Mouse (Mus musculus) urinary bladder, postnatal 14 days (tissue): ENCODE results near the gene Tfap2c.

Experiments
- DNase-seq: peaks from one replicate; pipeline ENCODE4 v3.0.0; 2021; ENCODE audit warnings: low spot score

Tfap2c gene

GRCm38 (mm10) chr2:172549371-172550155 lies at the start of gene Tfap2c:
Gene Tfap2c (plus strand): TSS chr2:172549593.
- peak; percentile 69 for DNase-seq

DNA sequence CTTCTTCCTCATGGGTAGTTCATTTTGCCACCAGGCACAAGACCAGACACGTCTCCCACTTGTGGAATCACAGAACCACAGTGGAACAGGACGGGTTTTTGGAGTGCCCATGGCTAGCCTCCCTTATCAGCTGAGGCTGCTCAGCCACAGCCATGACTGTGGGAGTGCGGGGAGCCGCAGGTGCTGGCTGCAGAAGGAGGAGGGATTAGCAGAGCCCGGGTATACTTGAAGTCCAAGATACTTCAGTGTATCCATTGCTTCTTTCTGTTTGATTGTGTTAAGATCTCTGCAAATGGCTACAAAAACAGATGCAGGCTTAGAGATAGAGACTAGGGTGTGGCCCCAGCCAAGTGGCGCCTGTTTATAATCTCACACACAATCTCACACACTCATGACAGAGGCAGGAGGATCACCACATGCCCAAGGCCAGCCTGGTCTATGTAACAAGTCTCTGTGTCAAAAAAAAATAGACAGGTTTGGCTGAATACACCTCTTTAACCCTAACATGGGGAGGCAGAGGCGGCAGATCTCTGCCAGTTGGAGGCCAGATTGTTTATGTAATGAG lies 48.6 kb upstream of the Tfap2c start:
- DNase-seq = no peak

DNA sequence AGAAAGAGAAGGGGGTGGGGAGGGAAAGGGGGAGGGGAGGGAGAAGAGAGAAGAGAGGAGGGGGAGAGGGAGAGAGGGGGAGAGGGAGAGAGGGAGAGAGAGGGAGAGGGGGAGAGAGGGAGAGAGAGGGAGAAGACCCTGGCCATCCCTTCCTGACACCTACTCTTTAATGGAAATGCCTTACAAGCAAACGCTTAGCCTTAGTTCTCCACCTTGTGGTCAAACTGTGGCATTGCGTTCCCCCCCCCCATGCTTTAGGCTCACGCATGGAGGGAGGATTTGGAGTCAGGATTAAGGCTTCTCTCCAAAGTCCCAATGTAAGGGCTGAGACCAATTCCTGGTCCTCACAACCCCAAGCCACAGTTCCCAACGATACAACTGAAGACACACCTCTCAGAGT lies 48.1 kb upstream of the Tfap2c start:
- DNase-seq = no peak

GRCm38 (mm10) chr2:172502168-172502567 lies 47.2 kb upstream of the Tfap2c start:
- no peak for DNase-seq

DNA sequence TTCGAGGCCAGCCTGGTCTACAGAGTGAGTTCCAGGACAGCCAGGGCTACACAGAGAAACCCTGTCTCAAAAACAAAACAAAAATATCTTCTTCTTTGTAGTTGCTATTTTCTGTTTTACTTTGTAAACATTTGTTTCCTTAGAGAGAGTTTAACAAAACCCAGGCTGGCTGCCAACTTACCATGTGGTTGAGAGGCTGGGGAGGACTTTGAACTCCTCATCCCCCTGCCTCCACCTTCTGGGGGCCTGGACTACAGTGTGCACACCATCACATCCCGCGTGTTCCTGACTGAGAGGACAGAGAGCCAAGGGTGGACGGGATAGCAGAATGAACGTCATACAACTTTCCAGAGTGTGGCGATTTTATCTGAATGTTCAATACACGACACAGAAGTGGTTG lies 43.3 kb upstream of the Tfap2c start:
- DNase-seq = no peak

GRCm38 (mm10) chr2:172510056-172510712 lies 39.2 kb upstream of the Tfap2c start:
- no peak for DNase-seq

GRCm38 (mm10) chr2:172510899-172511298 lies 38.5 kb upstream of the Tfap2c start:
- no peak for DNase-seq

- no peak for DNase-seq
These were observed 32.9 kb upstream of the Tfap2c start for GRCm38 (mm10) chr2:172516407-172516992.

GRCm38 (mm10) chr2:172520616-172521371 lies 28.6 kb upstream of the Tfap2c start:
- DNase-seq = no peak

DNA sequence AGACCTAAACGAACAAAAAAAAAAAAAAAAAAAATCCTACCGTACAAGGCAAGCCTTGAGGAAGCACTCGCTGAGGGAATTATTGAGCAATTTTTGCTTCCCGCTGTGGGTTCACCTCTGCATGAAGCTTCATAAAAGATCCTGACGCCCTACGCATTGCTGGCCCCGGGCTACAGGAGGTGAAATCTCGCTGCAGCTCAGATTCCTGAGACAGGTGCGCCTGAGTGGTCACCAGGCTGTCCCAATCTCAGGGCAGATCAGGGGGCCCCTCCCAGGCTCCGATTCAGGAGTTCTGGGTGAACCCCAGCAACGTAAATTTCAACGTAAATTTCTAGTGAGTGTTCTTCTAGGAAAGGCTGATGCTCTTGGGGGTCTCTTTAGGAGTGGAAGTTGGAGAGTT lies 26.9 kb upstream of the Tfap2c start:
- DNase-seq = no peak

DNA sequence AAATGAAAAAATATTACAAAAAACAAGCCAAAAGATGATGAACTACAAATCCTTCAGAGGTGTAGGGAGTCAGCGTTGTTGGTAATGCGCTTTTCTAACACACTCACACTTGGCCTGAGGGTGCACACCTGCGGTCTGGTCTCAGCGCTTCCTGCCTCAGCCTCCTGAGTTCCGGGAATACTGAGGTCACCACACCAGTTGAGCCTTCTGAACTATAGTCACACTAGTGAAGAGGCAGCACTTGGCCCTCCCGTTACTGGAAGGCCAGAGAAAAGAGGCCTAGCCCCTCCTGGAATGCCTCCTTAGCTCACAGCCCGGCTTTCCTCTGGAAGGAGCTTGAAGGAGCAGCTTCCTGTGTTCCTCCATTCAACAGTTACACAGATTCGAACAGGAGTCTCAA lies 22.2 kb upstream of the Tfap2c start:
- no peak for DNase-seq

- DNase-seq = no peak
These were observed 5.4 kb upstream of the Tfap2c start for GRCm38 (mm10) chr2:172543987-172544386.

- DNase-seq = no peak
These were observed 4.7 kb upstream of the Tfap2c start for GRCm38 (mm10) chr2:172544601-172545127.

- DNase-seq = no peak
These were observed 3.7 kb upstream of the Tfap2c start for GRCm38 (mm10) chr2:172545592-172546235.

GRCm38 (mm10) chr2:172546551-172546950 lies 2.8 kb upstream of the Tfap2c start:
- no peak for DNase-seq

DNA sequence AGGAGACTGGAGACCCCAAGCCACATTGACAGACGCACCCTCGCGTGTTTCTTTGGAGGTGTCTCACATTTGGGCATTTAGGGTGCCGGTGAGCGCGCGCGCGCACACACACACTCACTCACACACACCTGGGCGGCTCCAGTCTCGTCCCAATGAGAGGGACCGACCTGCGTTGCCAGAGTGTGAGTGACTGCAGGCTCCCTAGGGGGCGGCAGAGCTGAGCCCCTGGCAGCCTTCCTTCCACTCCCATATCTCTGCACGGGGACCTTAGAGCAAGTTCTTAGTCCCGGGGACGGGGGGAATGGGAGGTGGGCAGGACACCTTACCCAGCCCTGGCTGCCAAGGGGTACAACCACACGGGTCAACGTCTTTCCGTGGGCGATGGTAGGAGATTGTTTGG lies 2.3 kb upstream of the Tfap2c start:
- peak; percentile 48 for DNase-seq

DNA sequence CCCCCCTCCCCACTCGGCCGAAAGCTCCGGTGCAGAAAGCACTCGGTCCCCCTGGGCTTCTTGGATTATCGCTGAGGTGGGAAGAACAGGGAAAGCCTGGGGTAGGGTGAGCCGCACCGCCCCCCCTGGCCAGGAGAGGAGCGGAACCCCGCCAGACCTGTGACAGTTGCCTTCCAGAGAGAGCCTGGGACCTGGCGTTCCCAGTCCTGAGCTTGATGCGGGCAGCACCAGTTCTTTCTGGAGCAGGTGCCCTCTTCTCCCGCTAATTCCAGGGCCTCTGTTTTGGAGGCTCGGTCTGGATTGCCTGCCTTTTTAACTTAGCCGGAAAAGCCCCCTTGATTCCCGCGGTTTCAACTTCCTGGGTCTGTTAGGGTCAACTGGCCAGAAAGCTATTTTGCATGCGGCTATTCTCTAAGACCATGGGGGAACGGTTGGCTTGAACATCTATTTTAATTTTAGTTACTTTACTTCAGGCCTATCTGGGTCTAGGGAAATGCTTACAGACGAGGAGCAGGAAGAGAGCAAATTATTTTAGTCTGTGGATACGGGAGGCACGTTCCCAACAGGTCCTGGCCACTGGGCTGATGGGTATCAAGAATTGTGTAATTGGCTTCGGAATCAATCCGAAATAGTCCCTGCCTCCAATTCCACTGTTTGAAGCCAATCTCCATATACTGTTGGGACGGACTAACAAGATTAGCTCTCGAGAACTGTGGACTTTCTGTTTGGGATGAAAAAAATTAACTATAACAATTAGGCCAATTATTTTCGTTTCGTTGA lies 1.4 kb upstream of the Tfap2c start:
- no peak for DNase-seq

DNA sequence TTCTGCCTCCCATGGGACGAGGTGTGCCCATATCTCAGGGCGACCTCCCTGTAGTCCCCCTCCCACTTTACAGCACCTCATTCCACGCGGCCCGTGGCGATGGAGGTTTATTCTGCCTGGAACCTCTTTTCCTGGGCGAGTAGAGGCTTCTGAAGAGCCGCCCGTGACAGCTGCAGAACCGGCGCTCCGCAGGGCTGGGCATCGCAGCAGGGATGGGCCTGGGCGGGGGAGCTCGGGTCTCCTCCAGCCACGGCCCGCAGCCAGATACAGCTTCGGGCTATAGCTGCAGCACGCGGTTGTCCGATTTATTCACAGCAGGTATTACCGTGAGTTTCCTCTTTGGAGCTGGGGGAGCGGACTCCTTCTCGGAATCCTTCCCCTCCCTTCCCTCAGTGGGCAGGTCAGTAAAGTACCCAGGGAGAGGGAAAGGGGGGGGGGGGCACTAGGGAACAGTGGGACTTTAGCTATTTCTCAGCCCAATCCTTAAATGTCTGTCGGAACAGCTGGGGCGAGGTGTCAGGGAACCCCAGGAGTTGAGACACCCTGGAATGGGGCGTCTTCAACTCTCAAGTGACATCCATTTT lies 629 bp upstream of the Tfap2c start:
- no peak for DNase-seq

DNA sequence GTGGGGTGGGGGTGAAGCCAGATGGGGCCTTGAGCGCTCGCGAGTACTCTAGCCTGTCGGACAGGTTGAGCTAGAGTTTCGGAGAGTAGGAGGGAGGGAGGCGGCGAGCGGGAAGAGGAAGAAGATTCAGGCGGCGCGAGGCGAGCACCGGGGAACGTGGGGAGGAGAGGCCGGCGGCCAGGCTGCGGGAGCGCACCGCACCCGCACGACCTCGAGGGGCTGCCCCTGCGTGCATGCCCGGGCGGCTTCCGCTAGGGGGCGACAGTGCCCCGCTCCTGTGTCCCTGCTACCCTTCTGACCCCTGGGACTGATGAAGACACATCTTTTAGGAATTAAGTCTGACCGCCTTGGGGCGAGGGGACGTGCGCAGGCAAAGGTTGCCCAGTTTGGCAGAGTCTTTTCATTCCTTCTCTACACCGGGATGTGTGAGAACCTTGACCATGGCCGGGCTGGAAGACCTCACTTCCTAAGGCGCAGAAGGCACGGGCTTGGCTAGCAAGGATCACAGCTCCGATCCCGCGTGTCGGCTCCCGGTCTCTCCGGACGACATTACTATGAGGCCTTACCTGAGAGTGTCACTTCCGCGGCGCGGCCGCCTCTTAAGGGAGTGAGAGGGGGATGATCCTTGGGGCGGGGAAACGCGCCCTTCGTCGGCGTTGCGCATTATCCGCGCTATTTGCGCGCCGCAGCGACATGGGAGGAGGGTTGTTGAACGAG lies 1.1 kb downstream of the Tfap2c start:
- DNase-seq = peak; percentile 79
